Mouse (Mus musculus) ES-E14 (cell line): ENCODE data around the gene Mvp. TPM values are rescaled to one million over a fixed set of nuclear protein-coding genes. Genes with fewer than 3 reads are reported as not detected.

Experiments
- DNase-seq: peaks from one replicate; pipeline ENCODE4 v3.0.0-alpha.2; 2013; ENCODE audit warnings: low read depth, low spot score
- H3K27ac ChIP-seq: 2 replicates; pipeline ENCODE4 v1.5.1; 2012; ENCODE audit warnings: low read depth, mild to moderate bottlenecking, low read length, moderate library complexity, mixed read lengths; ENCODE audit not compliant: poor library complexity, insufficient read depth, severe bottlenecking
- H3K36me3 ChIP-seq: 2 replicates; pipeline ENCODE4 v1.6.1; 2012; ENCODE audit warnings: mild to moderate bottlenecking, low read length, moderate library complexity, mixed read lengths; ENCODE audit not compliant: control insufficient read depth, poor library complexity, insufficient read depth, severe bottlenecking
- H3K4me1 ChIP-seq, 2 experiments: fragments of 150-350 bp in 1 of 2; sonication (generic) in 1 of 2; 2 replicates each; pipeline ENCODE4 v1.6.1; 2012; ENCODE audit warnings: low read length in 2 of 2, mild to moderate bottlenecking in 1 of 2, mixed read lengths in 1 of 2; ENCODE audit not compliant: control insufficient read depth in 2 of 2, insufficient read depth in 2 of 2, poor library complexity in 1 of 2
- H3K4me3 ChIP-seq, 2 experiments: fragments of 150-350 bp in 1 of 2; sonication (generic) in 1 of 2; 2 replicates each; pipeline ENCODE4 v1.5.1; 2012; ENCODE audit warnings: low read length in 2 of 2, low read depth in 1 of 2, mild to moderate bottlenecking in 1 of 2, mixed read lengths in 1 of 2; ENCODE audit not compliant: insufficient read depth in 1 of 2, poor library complexity in 1 of 2, severe bottlenecking in 1 of 2
- H3K9ac ChIP-seq: 2 replicates; pipeline ENCODE4 v1.6.1; 2012; ENCODE audit warnings: low read depth, mild to moderate bottlenecking, low read length, mixed read lengths; ENCODE audit not compliant: poor library complexity, insufficient read depth, severe bottlenecking
- H3K9me3 ChIP-seq: fragments of 150-350 bp; sonication (generic); 2 replicates; pipeline ENCODE4 v1.6.1; 2012; ENCODE audit warnings: low read depth, mild to moderate bottlenecking, low read length; ENCODE audit not compliant: control insufficient read depth, insufficient read depth
- CHD2 ChIP-seq: IDR thresholded peaks from 2 replicates; pipeline ENCODE4 v1.6.1; 2014; ENCODE audit warnings: mild to moderate bottlenecking, low read depth, low read length, inconsistent platforms
- HCFC1 ChIP-seq: IDR thresholded peaks from 2 replicates; pipeline ENCODE4 v1.6.1; 2012; ENCODE audit warnings: low read length, inconsistent platforms, borderline replicate concordance; ENCODE audit not compliant: insufficient read depth
- MAFK ChIP-seq: IDR thresholded peaks from 2 replicates; pipeline ENCODE4 v1.6.1; 2014; ENCODE audit warnings: mild to moderate bottlenecking, low read depth, low read length, inconsistent platforms; ENCODE audit not compliant: insufficient read depth
- ZC3H11A ChIP-seq: IDR thresholded peaks from 2 replicates; pipeline ENCODE4 v1.6.1; 2012; ENCODE audit warnings: low read depth, mild to moderate bottlenecking, inconsistent platforms, low read length, borderline replicate concordance
- ZNF384 ChIP-seq: IDR thresholded peaks from 2 replicates; pipeline ENCODE4 v1.6.1; 2012; ENCODE audit warnings: low read depth, low read length, inconsistent platforms
- in situ Hi-C, 2 experiments: fragments of 600-800 bp; cut with MboI; formaldehyde crosslinking; loops; one replicate each; pipeline ENCODE4 v1.15.1; 2025; ENCODE audit warnings: low sequenced_read_pairs in 2 of 2, inconsistent platforms in 1 of 2; ENCODE audit not compliant: unreplicated experiment in 2 of 2
- total RNA-seq: library from RNA; depleted of rRNA; stranded (reverse); fragments of 300-350 nt; gene quantifications from 2 replicates; pipeline ENCODE4 v1.2.3, GENCODE M21; 2012

The Mvp gene
- total RNA-seq, 1 experiment = 56.0 TPM

- H3K9ac ChIP-seq = no peak overlapping the region; the same call in 1 of the 2 replicates
- peaks cover 1 to 2% of the 10 kb centered on the region in 2 experiments; a peak in 1 of 4 replicates for H3K4me1 ChIP-seq
- DNase-seq = no peak
- H3K36me3 ChIP-seq = no peaks in the 10 kb centered on the region
- no peak overlapping the region for H3K4me3 ChIP-seq
- H3K27ac ChIP-seq = no peak overlapping the region
- no peak for TF ChIP-seq MAFK
- TF ChIP-seq HCFC1 = no peak
- no peak for TF ChIP-seq ZNF384
- no peak for TF ChIP-seq ZC3H11A
- TF ChIP-seq CHD2 = no peak
- in situ Hi-C loops = no loop called here
- H3K9me3 ChIP-seq = no peaks in the 10 kb centered on the region
Observed at GRCm38 (mm10) chr7:126986319-126986718, 28.1 kb downstream of the Mvp start.

GRCm38 (mm10) chr7:126984667-126985444 is 29.6 kb downstream of the Mvp start:
- no peak overlapping the region for H3K4me3 ChIP-seq
- in situ Hi-C loops = no loop called here
- H3K4me1 ChIP-seq = peaks cover 1 to 2% of the 10 kb centered on the region in 2 experiments; a peak in 1 of 4 replicates
- DNase-seq = no peak
- H3K9ac ChIP-seq = no peak overlapping the region
- TF ChIP-seq CHD2 (no peak), HCFC1 (no peak), MAFK (no peak), ZC3H11A (no peak), ZNF384 (no peak)
- H3K9me3 ChIP-seq = no peaks in the 10 kb centered on the region
- no peak overlapping the region for H3K27ac ChIP-seq
- H3K36me3 ChIP-seq = peaks cover 4% of the 10 kb centered on the region; the same call in 1 of the 2 replicates

- no peak for DNase-seq
- peaks cover 21% of the 10 kb centered on the region for H3K36me3 ChIP-seq
- H3K4me3 ChIP-seq = no peak overlapping the region
- no peak overlapping the region for H3K27ac ChIP-seq
- no peak overlapping the region for H3K9ac ChIP-seq
- H3K4me1 ChIP-seq = peaks cover 0 to 5% of the 10 kb centered on the region in 2 experiments; a peak in 2 of 4 replicates
- H3K9me3 ChIP-seq = no peaks in the 10 kb centered on the region
- in situ Hi-C loops = no loop called here
- no peak for TF ChIP-seq MAFK
Observed at GRCm38 (mm10) chr7:126983113-126983512, 31.3 kb downstream of the Mvp start.

GRCm38 (mm10) chr7:126982054-126982453 is 32.4 kb downstream of the Mvp start:
- Histone ChIP-seq H3K4me1 (peaks cover 0 to 6% of the 10 kb centered on the region in 2 experiments; a peak in 2 of 4 replicates), H3K9ac (no peak overlapping the region), H3K4me3 (no peak overlapping the region), H3K9me3 (no peaks in the 10 kb centered on the region), H3K36me3 (peaks cover 23% of the 10 kb centered on the region), H3K27ac (no peak overlapping the region)
- no peak for DNase-seq
- TF ChIP-seq CHD2 (no peak), MAFK (no peak), HCFC1 (no peak), ZNF384 (no peak), ZC3H11A (no peak)
- in situ Hi-C loops = no loop called here
